Mouse (Mus musculus) c-Kit-positive CD71-negative TER-119-negative erythroid progenitor cells, embryonic 14.5 days (primary cell): ENCODE measurements at regions not wholly inside any gene's neighbourhood (a gene's known extent, or its start where the extent isn't known, plus 50 kb on each side); places are given as distances from the start of the nearest gene placed in this dataset.

ENCODE experiments used
- DNase-seq: peaks from one replicate; pipeline ENCODE4 v3.0.0-alpha.2; 2013; ENCODE audit warnings: low read depth

DNA sequence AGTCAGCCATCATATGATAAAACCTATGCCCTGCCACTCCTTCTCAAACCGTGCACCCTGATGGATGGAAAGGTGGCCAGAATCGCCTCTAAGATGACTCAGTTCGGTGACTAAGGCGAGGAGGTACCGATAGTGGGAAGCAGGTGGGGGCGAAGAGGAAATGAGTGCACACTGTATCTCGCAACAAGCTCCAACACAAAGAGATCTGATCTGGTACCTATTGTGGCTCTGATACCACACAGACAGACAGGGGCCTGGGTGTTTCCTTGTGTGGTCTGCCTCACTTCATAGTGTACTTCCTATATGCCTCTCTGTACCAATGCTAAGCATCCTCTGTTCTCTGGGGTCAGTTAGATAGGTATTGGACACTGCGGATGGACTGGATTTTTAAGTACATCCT lies 178.0 kb upstream of the Lpp start:
- DNase-seq = no peak

DNA sequence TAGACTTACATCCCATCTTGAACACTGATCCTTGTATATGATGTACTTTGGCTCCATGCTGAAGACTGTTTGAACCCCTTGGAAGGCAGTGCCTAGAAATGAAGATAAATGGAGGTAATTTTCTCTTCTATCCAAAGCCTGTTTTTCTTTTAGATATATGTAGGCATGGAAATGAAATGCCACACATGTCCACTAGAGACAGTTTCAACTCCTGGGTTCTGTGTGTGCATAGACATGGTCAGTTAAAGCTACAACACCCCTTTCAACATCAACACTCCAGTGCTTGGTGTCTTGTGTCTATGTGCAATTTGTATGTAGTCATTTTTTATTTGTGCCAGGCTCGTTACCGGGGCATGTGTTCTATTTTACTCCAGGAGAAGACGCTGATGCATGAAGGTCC lies 179.7 kb upstream of the Lpp start:
- DNase-seq = no peak

DNA sequence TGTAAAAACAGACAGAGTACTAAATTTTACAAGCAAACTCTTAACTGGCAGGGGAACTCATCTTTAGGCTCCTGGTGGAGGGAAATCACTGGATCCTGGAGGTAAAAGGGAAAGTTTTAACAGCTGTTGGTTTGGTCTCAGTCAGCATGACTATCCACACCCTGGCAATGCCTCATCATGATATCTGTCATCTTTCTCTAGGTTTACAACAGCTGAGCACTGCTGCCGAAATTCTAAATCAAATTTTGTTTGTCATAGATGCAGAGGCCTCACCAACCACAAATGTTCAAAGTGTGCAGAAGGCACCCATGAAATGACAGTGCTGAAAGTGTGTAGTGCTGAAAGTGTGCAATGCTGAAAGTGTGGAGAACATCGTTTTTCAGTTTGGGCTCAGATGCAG lies 180.6 kb upstream of the Lpp start:
- DNase-seq = no peak

DNA sequence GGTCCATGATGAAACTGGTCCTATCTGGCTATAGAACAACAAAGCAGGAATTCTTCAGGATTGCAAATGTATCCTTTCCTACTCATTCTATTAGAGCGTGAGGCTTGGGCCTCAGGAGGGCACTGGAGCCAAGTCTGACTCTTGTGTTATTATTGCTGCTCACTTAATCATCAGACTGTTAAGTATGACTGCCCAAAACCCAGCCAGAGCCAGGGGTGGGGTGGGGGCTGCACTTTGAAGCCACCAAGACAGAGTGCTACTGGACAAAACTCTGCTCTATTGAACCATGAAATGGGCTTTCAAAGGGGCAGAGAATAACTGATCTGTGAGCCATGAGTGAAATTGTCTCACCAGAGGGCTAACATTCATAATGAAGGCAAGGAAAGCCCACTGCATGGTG lies 181.7 kb upstream of the Lpp start:
- no peak for DNase-seq

DNA sequence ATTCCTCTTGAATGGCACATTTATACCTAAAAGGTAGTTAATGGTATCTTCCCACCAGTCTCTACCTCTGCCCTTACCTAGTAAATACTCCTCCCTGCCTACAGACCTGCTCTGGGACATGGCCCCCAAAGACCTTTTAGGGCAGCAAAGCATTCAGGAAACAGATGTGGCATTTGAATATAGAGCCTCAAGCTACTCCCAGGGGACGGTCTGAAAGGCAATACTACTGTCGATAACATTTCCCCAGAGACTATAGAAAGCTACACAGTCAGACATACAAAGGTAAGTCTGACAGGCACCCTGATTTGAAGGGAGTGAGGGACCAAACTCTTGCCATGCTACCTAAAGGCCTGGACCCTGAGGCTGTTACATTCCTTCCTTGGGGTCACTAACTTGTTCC lies 184.4 kb upstream of the Lpp start:
- DNase-seq = no peak

DNA sequence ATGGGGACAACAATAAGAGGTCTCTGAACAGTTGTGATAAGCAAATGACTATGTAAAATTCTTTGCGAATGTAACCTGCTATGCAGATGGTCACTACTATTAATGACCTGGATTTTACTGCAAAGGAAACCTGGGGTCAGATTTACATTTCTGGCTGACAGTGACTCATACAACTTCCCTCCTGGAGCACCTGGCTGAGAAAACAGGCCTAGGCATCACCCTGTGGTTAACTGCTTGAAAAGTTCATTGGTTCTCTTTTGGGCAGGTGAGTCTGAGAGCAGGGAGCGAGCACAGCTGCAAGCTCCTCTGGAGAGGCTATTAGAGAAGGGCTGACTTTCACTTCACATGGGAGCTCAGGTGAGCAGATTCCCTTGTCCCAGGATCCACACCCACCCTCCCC lies 185.2 kb upstream of the Lpp start:
- DNase-seq = no peak

DNA sequence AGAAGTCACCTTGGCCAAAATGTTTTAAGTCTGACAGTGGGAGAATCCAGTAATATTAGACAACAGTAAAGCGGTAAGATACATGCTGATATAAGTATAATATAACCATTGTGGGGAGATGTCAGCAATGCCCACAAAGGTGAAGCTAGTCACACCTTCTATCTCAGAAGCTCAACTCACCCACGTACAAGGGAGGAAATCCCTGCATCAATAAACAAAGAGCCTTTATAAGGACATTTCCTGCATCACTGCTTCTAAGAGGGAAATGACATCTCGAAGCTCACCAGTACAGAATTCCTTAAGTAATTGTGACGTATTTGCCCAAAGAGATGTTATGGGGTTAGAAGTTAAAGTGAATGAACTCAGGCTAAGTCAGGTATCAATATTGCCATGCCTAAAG lies 186.3 kb upstream of the Lpp start:
- DNase-seq = no peak

- no peak for DNase-seq
Measured at GRCm38 (mm10) chr16:24206461-24206861, 186.8 kb upstream of the Lpp start.

DNA sequence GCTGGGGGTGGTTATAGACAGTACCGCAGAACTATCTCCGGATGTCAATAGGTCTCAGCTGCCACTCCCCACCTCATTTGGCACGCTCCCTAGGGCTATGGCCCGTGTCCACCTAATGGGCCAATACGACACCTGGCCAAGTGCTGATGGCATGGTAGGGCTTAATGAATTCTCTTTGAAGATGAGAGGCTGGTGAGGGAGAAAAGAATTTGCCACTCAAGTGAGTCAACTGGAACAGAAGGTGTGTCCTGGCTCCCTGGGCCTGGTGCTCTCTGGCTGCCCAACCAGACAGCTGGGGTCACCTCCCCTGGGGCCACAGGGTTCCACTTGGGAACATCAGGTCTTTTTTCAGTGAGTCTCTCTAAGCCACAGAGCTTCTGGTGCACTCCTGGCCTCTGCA lies 187.7 kb upstream of the Lpp start:
- no peak for DNase-seq

DNA sequence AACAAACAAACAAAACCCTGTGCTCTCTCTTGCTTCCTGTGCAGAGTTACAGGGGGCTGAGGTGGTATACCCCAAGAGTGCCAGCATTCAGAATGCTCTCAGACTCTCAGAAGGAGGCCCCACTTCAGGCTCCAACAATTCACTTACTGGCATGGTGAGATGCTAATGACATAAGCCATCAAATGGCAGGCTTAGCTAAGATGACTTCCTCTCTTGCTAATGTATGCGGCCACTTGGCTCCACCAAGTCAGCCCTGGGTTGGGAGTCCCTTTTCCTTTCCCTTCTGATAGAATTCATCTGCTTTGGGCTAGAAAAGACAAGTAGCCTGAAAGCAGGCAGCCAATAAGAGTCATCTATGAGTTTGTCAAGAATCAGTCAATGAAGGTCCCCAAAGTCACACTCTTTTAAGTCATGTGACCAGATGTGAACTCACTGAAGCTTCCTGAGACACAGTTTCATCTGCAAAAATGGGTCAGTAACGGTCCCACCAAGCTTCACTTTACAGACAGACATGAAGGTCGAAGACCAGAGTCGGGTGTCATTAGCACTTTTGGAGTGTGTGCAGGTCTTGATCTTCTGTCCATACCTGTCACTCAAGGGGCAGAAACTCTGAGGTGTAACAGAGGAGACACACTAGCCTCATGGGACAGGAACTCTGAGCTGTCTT lies 189.1 kb upstream of the Lpp start:
- DNase-seq = no peak

DNA sequence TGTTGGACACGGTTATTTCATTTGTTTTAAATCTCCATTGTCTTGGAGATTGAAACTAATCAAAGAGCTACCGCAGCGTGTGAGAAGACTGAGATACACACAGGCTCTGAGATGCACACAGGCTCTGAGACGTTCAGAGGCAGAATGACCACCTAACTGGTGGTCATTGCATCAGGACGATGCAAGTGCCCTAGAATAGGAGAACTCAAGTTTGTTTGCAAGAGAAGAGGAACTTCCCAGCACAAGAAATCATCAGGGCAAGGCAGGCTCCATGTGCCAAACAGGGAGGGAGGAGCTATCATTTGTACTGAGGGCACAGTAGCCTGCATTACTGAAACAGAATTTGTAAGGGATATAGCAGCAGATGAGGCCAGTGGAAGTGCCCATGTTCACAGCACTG lies 190.7 kb upstream of the Lpp start:
- no peak for DNase-seq

- no peak for DNase-seq
Measured at GRCm38 (mm10) chr16:24201455-24201854, 191.9 kb upstream of the Lpp start.

- no peak for DNase-seq
Measured at GRCm38 (mm10) chr16:24200200-24200599, 193.1 kb upstream of the Lpp start.

DNA sequence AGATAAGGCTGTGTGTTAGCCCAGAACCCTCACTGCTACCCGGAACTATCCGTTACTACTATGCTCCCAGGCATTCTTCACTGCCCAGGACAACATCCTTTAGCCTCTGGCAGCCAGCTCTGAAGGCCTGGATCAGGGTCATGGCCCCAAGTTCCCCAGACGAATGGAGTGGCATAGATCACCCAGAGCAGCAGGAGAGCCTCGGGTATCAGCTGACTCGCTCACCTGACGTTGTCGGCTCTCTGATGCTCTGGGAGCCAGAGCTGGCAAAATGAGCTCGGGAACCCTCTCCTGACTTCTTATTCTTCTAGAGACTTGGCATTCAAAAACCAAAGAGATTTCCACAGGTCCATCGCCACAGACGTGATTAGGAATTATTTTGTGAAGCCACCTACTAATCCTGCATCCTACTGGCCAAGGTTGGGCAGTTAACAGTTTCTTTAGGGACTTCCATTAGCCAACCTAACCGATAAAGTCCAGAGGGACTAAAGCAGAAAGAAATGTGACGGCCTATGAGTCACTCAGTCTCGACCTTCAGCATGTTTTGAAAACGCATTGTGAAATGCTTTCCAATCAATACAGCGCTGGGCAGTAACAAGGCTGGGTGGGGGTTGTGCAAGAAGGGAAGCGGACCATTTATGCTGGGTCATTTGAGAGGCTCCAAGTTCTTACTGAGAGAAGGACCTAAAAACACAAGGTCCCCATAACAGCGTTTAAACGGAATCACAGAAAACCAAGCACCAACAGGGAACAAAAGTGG lies 193.7 kb upstream of the Lpp start:
- DNase-seq = no peak

DNA sequence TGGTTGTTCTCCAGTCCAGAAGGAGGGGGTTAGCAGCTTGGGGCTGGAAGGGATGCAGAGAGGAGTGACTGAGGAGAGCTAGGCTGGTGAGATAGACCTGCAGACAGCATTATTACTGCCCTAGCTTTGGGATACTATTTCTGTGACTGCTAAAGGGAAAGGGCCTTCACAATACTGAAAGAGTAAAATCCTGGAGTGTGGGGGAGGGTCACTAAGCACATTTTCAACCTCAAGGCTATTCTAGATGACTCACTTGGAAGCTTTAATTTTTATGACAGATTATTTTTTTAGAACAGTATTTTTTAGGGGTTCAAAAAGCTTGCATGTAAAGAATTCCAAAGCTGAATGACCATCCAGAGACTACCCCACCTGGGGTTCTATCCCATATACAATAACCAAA lies 195.0 kb upstream of the Lpp start:
- no peak for DNase-seq

- no peak for DNase-seq
Measured at GRCm38 (mm10) chr16:24197618-24198017, 195.7 kb upstream of the Lpp start.

DNA sequence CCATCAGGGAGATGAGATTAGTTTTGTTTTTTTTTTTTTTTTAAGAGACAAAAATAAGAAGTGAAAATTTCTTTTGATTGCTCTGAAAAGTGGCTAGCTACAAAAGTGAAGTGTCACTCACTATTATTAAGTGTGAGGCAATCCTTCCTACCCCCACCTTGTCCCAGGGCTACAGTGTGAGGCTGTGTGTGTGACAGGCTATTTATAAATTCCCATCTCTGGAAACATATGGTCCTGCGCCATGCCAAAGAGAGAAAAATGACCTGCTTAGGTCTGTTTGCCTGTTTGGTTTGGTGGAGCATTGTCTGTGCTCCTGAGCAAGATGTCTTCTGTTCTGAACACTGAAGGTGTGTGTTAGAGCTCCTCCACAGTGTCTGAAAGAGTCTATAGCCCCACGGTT lies 199.4 kb upstream of the Lpp start:
- no peak for DNase-seq

DNA sequence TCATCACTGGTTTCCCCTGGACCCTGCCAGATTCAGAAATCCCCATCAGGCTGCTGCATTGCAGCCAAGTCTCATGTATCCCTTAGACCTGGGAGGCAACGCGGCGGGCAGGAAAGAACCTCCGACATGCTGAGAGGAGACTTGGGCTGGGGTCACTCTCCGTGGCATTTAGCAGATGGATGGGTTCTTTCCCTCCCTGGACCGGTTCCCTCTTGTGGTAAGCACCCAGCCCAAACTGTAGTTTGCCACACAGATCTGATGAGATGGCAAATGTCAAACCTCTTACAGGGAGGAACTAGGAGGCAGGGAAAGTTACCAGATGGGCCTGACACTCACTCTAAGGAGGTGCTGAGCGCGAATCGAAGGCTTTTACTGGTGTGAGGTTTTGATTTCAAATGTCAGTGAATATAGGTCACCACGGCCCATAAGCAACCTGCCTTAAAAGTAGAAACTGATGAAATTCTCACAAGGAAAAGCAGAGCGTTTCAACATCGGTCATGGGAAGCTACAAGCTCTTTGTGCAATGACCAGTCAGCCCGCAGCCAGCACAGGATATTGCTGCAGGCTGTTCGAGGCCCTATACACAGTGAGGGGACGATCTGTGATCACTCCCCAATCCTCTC lies 199.9 kb upstream of the Lpp start:
- DNase-seq = no peak

GRCm38 (mm10) chr16:24192013-24192412 lies 201.3 kb upstream of the Lpp start:
- no peak for DNase-seq

DNA sequence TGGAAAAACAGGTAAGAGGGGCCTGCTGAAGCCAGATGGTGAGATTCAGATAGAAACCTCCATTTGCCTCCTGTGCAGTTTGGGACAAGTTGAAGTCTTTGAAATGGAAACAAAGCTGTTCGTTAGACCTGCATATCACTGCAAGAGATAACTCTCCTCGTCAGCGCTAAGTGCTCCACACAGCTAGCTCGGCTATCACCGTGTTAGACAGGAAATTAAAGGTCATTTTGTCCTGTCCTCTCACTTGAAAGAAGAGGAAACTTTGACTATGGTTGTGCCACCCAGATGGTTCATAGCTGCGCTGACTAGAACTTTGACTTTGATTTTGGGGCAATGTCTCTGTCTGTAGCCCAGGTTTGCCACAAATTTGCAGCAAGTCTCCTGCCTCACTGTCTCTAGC lies 198.5 kb upstream of the Bcl6 start:
- DNase-seq = no peak

DNA sequence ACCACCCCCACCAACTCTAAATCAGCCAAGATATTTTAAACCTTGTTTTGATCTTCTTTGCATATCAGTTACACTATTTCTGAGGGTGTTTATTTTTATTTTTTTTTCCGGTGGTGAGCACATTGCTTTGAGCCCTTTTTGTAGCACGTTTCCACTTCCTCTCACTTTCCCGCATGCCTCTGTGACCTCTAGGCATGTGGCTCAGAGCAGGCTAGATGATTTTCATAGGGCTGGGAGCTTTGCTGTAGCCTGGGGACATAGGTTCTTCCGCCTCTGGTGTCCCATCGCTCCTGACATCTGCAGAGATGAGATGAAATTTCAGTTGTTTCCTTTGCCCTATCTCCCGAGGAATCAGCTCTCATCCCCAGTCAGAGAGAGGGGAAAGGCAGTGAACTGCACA lies 197.3 kb upstream of the Bcl6 start:
- DNase-seq = no peak

DNA sequence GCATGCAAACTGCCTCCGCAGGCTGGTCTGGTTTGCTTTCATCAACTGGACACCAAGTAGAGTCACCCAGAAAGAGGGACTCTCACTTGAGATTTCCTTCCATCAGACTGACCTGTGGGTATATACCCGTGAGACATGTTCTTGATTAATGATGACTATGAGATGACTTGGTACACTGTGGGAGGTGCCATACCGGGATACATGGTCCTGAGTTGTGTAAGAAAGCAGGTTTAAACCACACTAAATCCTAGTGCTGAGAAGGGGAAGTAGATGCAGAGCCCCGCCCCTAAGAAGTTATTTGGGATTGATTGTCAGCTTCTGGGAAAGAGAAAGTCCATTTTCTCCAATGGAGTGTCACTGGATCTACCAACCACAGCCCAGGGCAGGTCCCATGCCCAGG lies 196.2 kb upstream of the Bcl6 start:
- DNase-seq = no peak

DNA sequence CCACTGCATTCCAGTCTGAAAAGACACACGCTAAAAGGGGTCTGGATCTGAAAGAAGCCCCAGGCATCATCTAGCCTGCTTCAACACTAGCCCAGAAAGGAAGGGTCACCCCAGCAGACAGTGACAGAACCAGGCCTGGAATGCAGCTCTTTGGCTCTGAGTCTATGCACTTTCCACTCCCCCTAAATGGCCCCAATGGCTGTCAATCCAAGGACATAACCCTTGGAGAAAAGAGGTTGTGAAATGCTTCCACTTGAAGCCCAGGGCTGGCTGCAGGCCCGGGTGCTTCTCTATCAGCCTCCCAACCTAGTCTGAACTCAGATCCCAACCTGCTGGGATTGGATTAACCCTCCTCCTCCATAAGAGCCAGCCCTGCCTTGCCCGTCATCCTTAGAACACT lies 194.6 kb upstream of the Bcl6 start:
- no peak for DNase-seq

DNA sequence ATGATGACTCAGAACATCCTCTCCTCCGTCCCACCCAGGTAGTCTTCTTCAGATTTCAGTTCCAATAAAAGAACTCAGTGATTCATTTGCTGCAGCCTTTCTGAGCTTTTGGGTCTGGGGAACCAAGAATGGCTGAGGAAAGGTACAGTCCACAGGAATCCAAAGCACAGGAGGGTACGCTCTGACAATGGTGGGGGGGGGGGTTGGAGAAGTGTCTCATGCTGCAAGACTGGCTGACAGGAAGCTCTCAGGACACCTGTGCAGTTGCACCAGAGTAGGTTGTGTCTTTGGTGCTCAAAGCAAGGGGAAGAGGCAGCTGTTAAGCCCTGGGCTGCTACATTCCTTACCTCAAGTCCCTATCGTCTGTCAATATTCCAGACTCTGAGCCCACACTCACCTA lies 192.7 kb upstream of the Bcl6 start:
- no peak for DNase-seq
